Mouse (Mus musculus) midbrain, embryonic 10.5 days (tissue): ENCODE data around the gene Pklr. TPM values are rescaled to one million over a fixed set of nuclear protein-coding genes. Genes with fewer than 3 reads are reported as not detected.

Experiments
- DNase-seq: peaks from one replicate; pipeline ENCODE4 v3.0.0-alpha.2; 2017; ENCODE audit warnings: low spot score
- H3K27ac ChIP-seq: fragments of 300-500 bp; sonication (generic); replicated peaks from 2 replicates; pipeline ENCODE4 v1.5.1; 2016; ENCODE audit warnings: mild to moderate bottlenecking
- H3K27me3 ChIP-seq: fragments of 300-500 bp; sonication (generic); 2 replicates; pipeline ENCODE4 v1.6.1; 2016; ENCODE audit warnings: low read depth, mild to moderate bottlenecking; ENCODE audit not compliant: poor library complexity, severe bottlenecking
- H3K36me3 ChIP-seq: fragments of 300-500 bp; sonication (generic); 2 replicates; pipeline ENCODE4 v1.6.1; 2016; ENCODE audit warnings: mild to moderate bottlenecking, moderate library complexity
- H3K4me1 ChIP-seq: fragments of 300-500 bp; sonication (generic); 2 replicates; pipeline ENCODE4 v1.6.1; 2016
- H3K4me3 ChIP-seq: fragments of 300-500 bp; sonication (generic); 2 replicates; pipeline ENCODE4 v1.5.1; 2016; ENCODE audit warnings: mild to moderate bottlenecking, moderate library complexity
- H3K9me3 ChIP-seq: fragments of 300-500 bp; sonication (generic); replicated peaks from 2 replicates; pipeline ENCODE4 v1.6.1; 2016; ENCODE audit warnings: mild to moderate bottlenecking
- WGBS: fragments of 180-500 bp; shearing (Covaris S2); methylation state at CpG from one replicate; pipeline ENCODE4 v1.1.7; 2016; 5-methylcytosine and 5-hydroxymethylcytosine counted together
- polyA plus RNA-seq: library from polyadenylated mRNA; unstranded; fragments of >200 nt; fragmentation: Nextera tagmentation; extraction: Ambion mirVana; gene quantifications from 2 replicates; pipeline ENCODE4 v1.2.1, GENCODE M21; 2016

Gene Pklr
- polyA plus RNA-seq, 1 experiment from 2014 or later: 5.9 TPM

DNA sequence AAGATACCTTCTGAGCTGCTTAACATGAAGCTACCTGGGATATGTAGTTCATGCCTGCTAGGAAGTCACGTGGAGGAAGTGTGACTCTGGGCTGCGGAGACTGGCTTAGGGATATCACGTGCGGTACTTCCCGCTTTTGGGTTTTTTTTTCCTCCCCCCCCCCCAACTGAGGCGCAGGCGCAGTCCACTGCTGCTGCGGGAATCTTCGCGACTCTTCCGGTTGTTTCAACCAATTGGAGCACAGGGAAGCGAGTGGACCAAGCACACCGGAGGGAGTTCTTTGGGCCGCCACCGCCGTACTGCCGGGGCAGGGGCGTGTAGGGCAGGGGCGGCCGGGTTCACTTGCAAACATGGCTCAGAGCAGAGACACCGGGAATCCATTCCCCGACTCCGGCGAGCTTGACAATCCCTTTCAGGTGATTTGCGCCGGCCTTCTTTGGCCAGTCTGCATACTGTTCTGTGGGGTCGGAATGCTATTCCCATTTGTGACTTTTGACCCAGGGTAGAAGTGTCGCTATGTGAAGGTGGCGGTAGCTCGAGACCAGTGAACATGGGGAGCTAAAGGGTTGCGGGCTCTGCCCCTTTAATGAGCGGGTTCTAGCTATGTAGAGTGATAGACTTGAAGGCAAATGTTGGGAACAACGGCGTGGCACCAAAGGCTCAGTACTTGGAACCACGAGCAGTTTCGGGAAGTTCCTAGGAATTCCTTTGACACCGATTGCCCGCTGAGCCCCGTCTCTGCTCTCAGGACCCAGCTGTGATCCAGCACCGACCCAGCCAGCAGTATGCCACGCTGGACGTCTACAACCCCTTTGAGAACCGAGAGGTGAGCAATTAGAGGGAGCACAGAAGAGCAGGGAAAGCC, 41.5 kb downstream of the Pklr start, which contains the start of gene Scamp3:
Gene Scamp3 (plus strand): TSS at position 232 of the 865 bp plus-strand sequence.
- Histone ChIP-seq H3K27ac (peak within 1 kb of the TSS; percentile 86), H3K36me3 (peaks cover 81% of the 10 kb centered on the region), H3K27me3 (no peaks in the 10 kb centered on the region), H3K4me3 (peak within 1 kb of the TSS; percentile 72), H3K9me3 (no peaks in the 10 kb centered on the region), H3K4me1 (peaks cover 23% of the 10 kb centered on the region)
- peak; percentile 96 for DNase-seq
- WGBS: under 1% methylated on average over 43 of the region's 43 CpGs

GRCm38 (mm10) chr3:89178107-89178385, 42.1 kb downstream of the Pklr start:
- H3K27ac ChIP-seq: peak overlapping the region; percentile 86
- DNase-seq: no peak
- H3K4me1 ChIP-seq: peaks cover 29% of the 10 kb centered on the region
- H3K9me3 ChIP-seq: no peaks in the 10 kb centered on the region
- peak overlapping the region; percentile 72 for H3K4me3 ChIP-seq
- no peaks in the 10 kb centered on the region for H3K27me3 ChIP-seq
- peaks cover 79% of the 10 kb centered on the region for H3K36me3 ChIP-seq
- 15% methylated on average over 6 of the region's 6 CpGs for WGBS

DNA sequence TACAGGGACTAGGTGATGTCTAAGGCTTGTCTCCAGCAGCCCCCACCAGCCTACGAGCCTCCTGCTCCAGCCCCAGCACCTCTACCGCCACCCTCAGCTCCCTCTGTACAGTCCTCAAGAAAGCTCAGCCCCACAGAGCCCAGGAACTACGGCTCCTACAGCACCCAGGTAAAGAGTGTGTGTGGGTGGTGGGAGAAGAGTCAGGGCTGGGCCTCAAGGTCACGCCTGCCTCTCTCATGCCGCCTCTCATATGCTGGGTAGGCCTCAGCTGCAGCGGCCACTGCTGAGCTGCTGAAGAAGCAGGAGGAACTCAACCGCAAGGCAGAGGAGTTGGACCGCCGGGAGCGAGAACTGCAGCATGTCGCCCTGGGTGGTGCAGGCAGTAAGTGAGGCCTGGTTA, 43.1 kb downstream of the Pklr start:
- H3K36me3 ChIP-seq: peaks cover 69% of the 10 kb centered on the region
- no peak for DNase-seq
- no peak overlapping the region for H3K27ac ChIP-seq
- H3K9me3 ChIP-seq: no peaks in the 10 kb centered on the region
- H3K27me3 ChIP-seq: no peaks in the 10 kb centered on the region
- peak overlapping the region; percentile 72; the same call in 1 of the 2 replicates for H3K4me3 ChIP-seq
- 95% methylated on average over 11 of the region's 11 CpGs for WGBS
- H3K4me1 ChIP-seq: peaks cover 39% of the 10 kb centered on the region

GRCm38 (mm10) chr3:89181749-89182500, 46.0 kb downstream of the Pklr start:
- Histone ChIP-seq H3K27me3 (peaks cover 5% of the 10 kb centered on the region), H3K4me3 (peak overlapping the region; percentile 72; the same call in 1 of the 2 replicates), H3K9me3 (no peaks in the 10 kb centered on the region), H3K4me1 (peaks cover 61% of the 10 kb centered on the region), H3K27ac (no peak overlapping the region), H3K36me3 (peaks cover 47% of the 10 kb centered on the region)
- WGBS: 95% methylated on average over 27 of the region's 27 CpGs
- DNase-seq: no peak

- 53% methylated on average over 7 of the region's 7 CpGs for WGBS
- peaks cover 11% of the 10 kb centered on the region for H3K27me3 ChIP-seq
- no peaks in the 10 kb centered on the region for H3K9me3 ChIP-seq
- peaks cover 53% of the 10 kb centered on the region for H3K36me3 ChIP-seq
- peaks cover 67% of the 10 kb centered on the region for H3K4me1 ChIP-seq
- peak overlapping the region; percentile 72 for H3K4me3 ChIP-seq
- no peak for DNase-seq
- peak overlapping the region; percentile 95 for H3K27ac ChIP-seq
Measured at GRCm38 (mm10) chr3:89182531-89183057, 46.7 kb downstream of the Pklr start.

DNA sequence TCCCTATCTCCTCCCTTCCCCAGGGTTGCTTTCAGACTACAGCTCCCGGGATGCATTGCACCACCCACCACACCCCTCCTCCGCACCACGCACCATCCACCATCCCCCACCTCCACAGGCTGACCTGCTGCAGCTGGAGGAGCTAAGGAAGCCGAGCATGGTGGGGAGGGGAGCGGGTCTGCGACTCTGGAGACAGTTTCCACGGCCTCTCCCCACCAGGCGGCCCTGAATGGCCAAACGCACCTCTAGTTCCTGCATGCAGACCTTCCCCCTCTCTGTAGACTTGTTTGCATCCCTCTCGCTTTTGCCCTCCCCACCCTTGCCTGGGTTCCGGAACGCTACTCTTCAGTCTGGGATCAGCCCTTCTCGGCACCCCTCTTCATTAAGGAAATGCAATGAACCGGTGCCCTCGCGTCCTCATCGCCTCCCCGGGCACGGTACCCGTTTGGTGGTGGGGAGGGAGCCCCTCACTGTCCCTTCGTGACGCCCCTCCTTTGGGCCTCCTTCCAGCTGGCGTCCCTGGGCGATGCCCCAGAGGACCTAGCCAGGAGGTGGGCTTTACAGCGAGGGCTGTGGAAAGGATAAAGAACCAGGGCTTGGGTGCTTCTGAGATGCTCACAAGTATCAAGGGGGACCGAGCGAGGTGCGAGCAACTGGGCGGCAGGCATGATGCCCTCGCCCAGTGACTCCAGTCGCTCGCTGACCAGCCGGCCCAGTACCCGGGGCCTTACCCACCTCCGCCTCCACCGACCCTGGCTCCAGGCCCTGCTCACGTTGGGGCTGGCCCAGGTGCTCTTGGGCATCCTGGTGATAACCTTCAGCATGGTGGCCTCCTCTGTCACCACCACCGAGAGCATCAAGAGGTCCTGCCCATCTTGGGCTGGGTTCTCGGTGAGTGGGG, 47.4 kb downstream of the Pklr start, which contains the start of gene Fam189b:
Gene Fam189b (plus strand): TSS at position 86 of the 901 bp plus-strand sequence.
- H3K27me3 ChIP-seq: peaks cover 17% of the 10 kb centered on the region
- WGBS: 6% methylated on average over 39 of the region's 39 CpGs
- peaks cover 68% of the 10 kb centered on the region for H3K4me1 ChIP-seq
- peak; percentile 88 for DNase-seq
- H3K4me3 ChIP-seq: peak within 1 kb of the TSS; percentile 72
- no peaks in the 10 kb centered on the region for H3K9me3 ChIP-seq
- peak within 1 kb of the TSS; percentile 95 for H3K27ac ChIP-seq
- H3K36me3 ChIP-seq: peaks cover 59% of the 10 kb centered on the region

GRCm38 (mm10) chr3:89183959-89184315, 48.0 kb downstream of the Pklr start:
- H3K4me1 ChIP-seq: peaks cover 64% of the 10 kb centered on the region
- no peak for DNase-seq

GRCm38 (mm10) chr3:89187197-89187596, 51.3 kb downstream of the Pklr start:
- peak overlapping the region; percentile 69 for H3K27ac ChIP-seq
- H3K9me3 ChIP-seq: no peaks in the 10 kb centered on the region
- H3K4me3 ChIP-seq: peak overlapping the region; percentile 33
- peaks cover 29% of the 10 kb centered on the region for H3K36me3 ChIP-seq
- peaks cover 24% of the 10 kb centered on the region for H3K27me3 ChIP-seq
- DNase-seq: no peak
- 30% methylated on average over 23 of the region's 23 CpGs for WGBS
- peaks cover 60% of the 10 kb centered on the region for H3K4me1 ChIP-seq

More at GRCm38 (mm10) chr3:89183959-89184315, 48.0 kb downstream of the Pklr start:
- WGBS: 82% methylated on average over 6 of the region's 6 CpGs
- Histone ChIP-seq H3K36me3 (peaks cover 61% of the 10 kb centered on the region), H3K9me3 (no peaks in the 10 kb centered on the region), H3K4me3 (peak overlapping the region; percentile 72), H3K27me3 (peaks cover 24% of the 10 kb centered on the region), H3K27ac (peak overlapping the region; percentile 95)

GRCm38 (mm10) chr3:89187690-89188477, 51.9 kb downstream of the Pklr start:
- Histone ChIP-seq H3K27me3 (peaks cover 24% of the 10 kb centered on the region), H3K9me3 (no peaks in the 10 kb centered on the region), H3K4me1 (peaks cover 53% of the 10 kb centered on the region), H3K36me3 (peaks cover 24% of the 10 kb centered on the region), H3K4me3 (no peak overlapping the region), H3K27ac (0 out of 2 replicates have a peak overlapping the region, but pooled peaks have one; percentile 7)
- no peak for DNase-seq
- WGBS: 62% methylated on average over 18 of the region's 18 CpGs

- Histone ChIP-seq H3K27me3 (peaks cover 24% of the 10 kb centered on the region), H3K9me3 (no peaks in the 10 kb centered on the region), H3K4me3 (no peak overlapping the region), H3K27ac (0 out of 2 replicates have a peak overlapping the region, but pooled peaks have one; percentile 3), H3K4me1 (peaks cover 47% of the 10 kb centered on the region), H3K36me3 (peaks cover 24% of the 10 kb centered on the region)
- DNase-seq: no peak
- WGBS: 60% methylated on average over 12 of the region's 12 CpGs
Measured at GRCm38 (mm10) chr3:89188478-89188875, 52.5 kb downstream of the Pklr start.

- Histone ChIP-seq H3K27me3 (peaks cover 24% of the 10 kb centered on the region), H3K4me3 (no peak overlapping the region), H3K9me3 (no peaks in the 10 kb centered on the region), H3K4me1 (peaks cover 29% of the 10 kb centered on the region), H3K36me3 (peaks cover 21% of the 10 kb centered on the region), H3K27ac (no peak overlapping the region)
- 89% methylated on average over 8 of the region's 8 CpGs for WGBS
- DNase-seq: no peak
Measured at GRCm38 (mm10) chr3:89190436-89190835, 54.5 kb downstream of the Pklr start.
